8 mouse cellular contexts compared by ENCODE assay signal in genomic region chr10:94462386-94463064, GRCm38 (mm10).
DNase-seq lines count a peak whose midpoint lies in the region; ATAC-seq lines count a peak whose summit lies in the region.

No protein-coding gene starts in this region.

- H3K27ac ChIP-seq in lung, embryonic 16.5 days (ENCODE audit: low read length): peak overlapping the region; percentile 53
- no peak overlapping the region for H3K27ac ChIP-seq in hindbrain, embryonic 11.5 days (ENCODE audit: low read depth, low read length)

- peaks cover 34% of the 10 kb centered on the region for H3K4me1 ChIP-seq in lung, embryonic 16.5 days (replicated peaks; ENCODE audit: control insufficient read depth, insufficient read depth, low read length)
- no peaks in the 10 kb centered on the region for H3K4me1 ChIP-seq in hindbrain, embryonic 11.5 days (replicated peaks; ENCODE audit: control insufficient read depth, insufficient read depth, low read length)

- H3K9ac ChIP-seq in lung, embryonic 16.5 days (ENCODE audit: low read length): no peak overlapping the region
- H3K9ac ChIP-seq in hindbrain, embryonic 11.5 days (ENCODE audit: low read depth, low read length): no peak overlapping the region

- H3K27me3 ChIP-seq in lung, embryonic 16.5 days (ENCODE audit: control insufficient read depth, insufficient read depth, low read depth, low read length): no peaks in the 10 kb centered on the region
- H3K27me3 ChIP-seq in hindbrain, embryonic 11.5 days (ENCODE audit: control insufficient read depth, insufficient read depth, low read length): no peaks in the 10 kb centered on the region; the same call in 1 of the 2 replicates

- WGBS in lung, embryonic 16.5 days: 25% methylated on average over 15 of the region's 15 CpGs
- WGBS in hindbrain, embryonic 11.5 days: 69% methylated on average over 15 of the region's 15 CpGs

- no peaks in the 10 kb centered on the region for H3K36me3 ChIP-seq in lung, embryonic 16.5 days (ENCODE audit: control insufficient read depth, insufficient read depth, low read length)
- H3K36me3 ChIP-seq in hindbrain, embryonic 11.5 days (ENCODE audit: control insufficient read depth, insufficient read depth, low read length): no peaks in the 10 kb centered on the region

- peak; percentile 50 to 55 for DNase-seq in cerebellum, postnatal 10 days
- no peak for DNase-seq in cerebellum, adult 9-11 months
- DNase-seq in adrenal gland, postnatal 25 days: peak; percentile 71
- peak; percentile 87 to 90 for DNase-seq in heart, postnatal 14 days
- DNase-seq in c-Kit-positive CD71-positive TER-119-positive erythroid progenitor cells, embryonic 14.5 days (ENCODE audit: low spot score): no peak
- DNase-seq in layer of hippocampus, adult 11-12 months (ENCODE audit: low spot score): no peak
- no peak for DNase-seq in hindbrain, embryonic 11.5 days (ENCODE audit: low spot score)

- no peak overlapping the region for H3K4me3 ChIP-seq in lung, embryonic 16.5 days (ENCODE audit: low read length)
- no peak overlapping the region for H3K4me3 ChIP-seq in hindbrain, embryonic 11.5 days (ENCODE audit: low read depth, low read length)

- no peaks in the 10 kb centered on the region for H3K9me3 ChIP-seq in lung, embryonic 16.5 days (ENCODE audit: control insufficient read depth, low read length)
- H3K9me3 ChIP-seq in hindbrain, embryonic 11.5 days (ENCODE audit: control insufficient read depth, low read length): no peaks in the 10 kb centered on the region

- intact Hi-C loops in heart, postnatal 14 days (cut with DNase I): loop anchor here (5.0 kb wide), 1 partner anchor 50 kb away; no protein-coding TSS in a partner anchor

- no peak overlapping the region for H3K4me2 ChIP-seq in lung, embryonic 16.5 days (ENCODE audit: low read depth, low read length)
- no peak overlapping the region for H3K4me2 ChIP-seq in hindbrain, embryonic 11.5 days (replicated peaks; ENCODE audit: low read depth, low read length)

- ATAC-seq in lung, embryonic 16.5 days (ENCODE audit: low read depth): peak; percentile 88
- ATAC-seq in hindbrain, embryonic 11.5 days (ENCODE audit: low FRiP score): no peak

Comparison
In these comparisons a context has a peak if more than half of its experiments do, and no peak if none do; other contexts are left out.
1. DNase-seq: peak in cerebellum, postnatal 10 days (2 of 2), adrenal gland, postnatal 25 days (single experiment) and heart, postnatal 14 days (2 of 2); none in cerebellum, adult 9-11 months (single experiment), c-Kit-positive CD71-positive TER-119-positive erythroid progenitor cells, embryonic 14.5 days (single experiment), layer of hippocampus, adult 11-12 months (single experiment) and hindbrain, embryonic 11.5 days (single experiment).